Mouse (Mus musculus) embryonic facial prominence, embryonic 12.5 days (tissue): ENCODE data around the gene Clec4a2. TPM values are rescaled to one million over a fixed set of nuclear protein-coding genes. Genes with fewer than 3 reads are reported as not detected.
"Not testable (repeated sequence)": the region's sequence is repeated elsewhere in the genome, so short reads cannot be mapped to it uniquely, and the experiment has no call there.

Source experiments
- ATAC-seq: fragments of 200-750 bp; cut with Nextera tagmentation; 2 replicates; pipeline ENCODE4 v1.8.0; 2017; ENCODE audit not compliant: insufficient number of reproducible peaks, insufficient read depth, low FRiP score, low TSS enrichment
- H3K27ac ChIP-seq: fragments of 300-500 bp; sonication (generic); 2 replicates; pipeline ENCODE4 v1.5.1; 2016; ENCODE audit warnings: mild to moderate bottlenecking
- H3K27me3 ChIP-seq: fragments of 300-500 bp; sonication (generic); 2 replicates; pipeline ENCODE4 v1.6.1; 2016; ENCODE audit warnings: mild to moderate bottlenecking, moderate library complexity
- H3K36me3 ChIP-seq: fragments of 300-500 bp; sonication (generic); 2 replicates; pipeline ENCODE4 v1.6.1; 2016; ENCODE audit warnings: mild to moderate bottlenecking
- H3K4me1 ChIP-seq: fragments of 300-500 bp; sonication (generic); 2 replicates; pipeline ENCODE4 v1.6.1; 2016
- H3K4me2 ChIP-seq: fragments of 300-500 bp; sonication (generic); replicated peaks from 2 replicates; pipeline ENCODE4 v1.6.1; 2016; ENCODE audit warnings: mild to moderate bottlenecking, moderate library complexity
- H3K4me3 ChIP-seq: fragments of 300-500 bp; sonication (generic); 2 replicates; pipeline ENCODE4 v1.5.1; 2016; ENCODE audit warnings: mild to moderate bottlenecking
- H3K9ac ChIP-seq: fragments of 300-500 bp; sonication (generic); 2 replicates; pipeline ENCODE4 v1.6.1; 2016; ENCODE audit warnings: mild to moderate bottlenecking, moderate library complexity
- H3K9me3 ChIP-seq: fragments of 300-500 bp; sonication (generic); 2 replicates; pipeline ENCODE4 v1.6.1; 2016; ENCODE audit warnings: mild to moderate bottlenecking, moderate library complexity
- WGBS: fragments of 180-500 bp; shearing (Covaris S2); methylation state at CpG from one replicate; pipeline ENCODE4 v1.1.7; 2016; 5-methylcytosine and 5-hydroxymethylcytosine counted together
- polyA plus RNA-seq: library from polyadenylated mRNA; unstranded; fragments of >200 nt; fragmentation: Nextera tagmentation; extraction: Ambion mirVana; gene quantifications from 2 replicates; pipeline ENCODE4 v1.2.1, GENCODE M21; 2016

Gene Clec4a2
- 0.55 and 1.2 TPM in 2 replicates for polyA plus RNA-seq

- H3K27ac ChIP-seq, H3K4me1 ChIP-seq, H3K4me3 ChIP-seq, H3K9ac ChIP-seq, ATAC-seq, H3K36me3 ChIP-seq, H3K27me3 ChIP-seq, H3K4me2 ChIP-seq, H3K9me3 ChIP-seq: not testable (repeated sequence)
- 56% methylated on average over 1 of the region's 1 CpGs for WGBS
Observed at GRCm38 (mm10) chr6:123106128-123106527, at the start of gene Clec4a2. Gene Clec4a2, plus strand, starts transcription at chr6:123106428.

- Histone ChIP-seq H3K27ac (no peak overlapping the region), H3K4me2 (no peak overlapping the region), H3K27me3 (no peaks in the 10 kb centered on the region), H3K4me1 (no peaks in the 10 kb centered on the region), H3K36me3 (no peaks in the 10 kb centered on the region), H3K9ac (no peak overlapping the region), H3K9me3 (0 out of 2 replicates have a peak, but pooled peaks cover 3% of the 10 kb centered on the region), H3K4me3 (no peak overlapping the region)
- 92% methylated on average over 4 of the region's 4 CpGs for WGBS
- ATAC-seq, result no peak
Observed at GRCm38 (mm10) chr6:123095125-123095843, 10.9 kb upstream of the Clec4a2 start.

GRCm38 (mm10) chr6:123123195-123123594, 17.0 kb downstream of the Clec4a2 start:
- H3K9ac ChIP-seq, result no peak overlapping the region
- H3K9me3 ChIP-seq, result no peaks in the 10 kb centered on the region
- no peak overlapping the region for H3K4me2 ChIP-seq
- H3K4me3 ChIP-seq, result no peak overlapping the region
- no peaks in the 10 kb centered on the region for H3K27me3 ChIP-seq
- no peak for ATAC-seq
- H3K36me3 ChIP-seq, result no peaks in the 10 kb centered on the region
- H3K4me1 ChIP-seq, result no peaks in the 10 kb centered on the region
- no peak overlapping the region for H3K27ac ChIP-seq
- WGBS, result 72% methylated on average over 3 of the region's 3 CpGs

- H3K36me3 ChIP-seq, result no peaks in the 10 kb centered on the region
- WGBS, result 54% methylated on average over 1 of the region's 1 CpGs
- ATAC-seq, result no peak
- H3K4me1 ChIP-seq, result no peaks in the 10 kb centered on the region
- H3K4me3 ChIP-seq, result no peak overlapping the region
- H3K27me3 ChIP-seq, result no peaks in the 10 kb centered on the region
- H3K9me3 ChIP-seq, result no peaks in the 10 kb centered on the region
- no peak overlapping the region for H3K9ac ChIP-seq
- no peak overlapping the region for H3K27ac ChIP-seq
- H3K4me2 ChIP-seq, result no peak overlapping the region
Observed at GRCm38 (mm10) chr6:123127173-123127572, 20.9 kb downstream of the Clec4a2 start.

GRCm38 (mm10) chr6:123137766-123138526, 31.7 kb downstream of the Clec4a2 start:
- not testable (repeated sequence) for H3K27ac ChIP-seq, H3K9me3 ChIP-seq, H3K4me1 ChIP-seq, H3K4me3 ChIP-seq, ATAC-seq, H3K4me2 ChIP-seq, H3K36me3 ChIP-seq, H3K27me3 ChIP-seq, H3K9ac ChIP-seq
- 70% methylated on average over 29 of the region's 29 CpGs for WGBS

GRCm38 (mm10) chr6:123170106-123170505, 63.9 kb downstream of the Clec4a2 start:
- Histone ChIP-seq H3K27ac (no peak overlapping the region), H3K4me3 (no peak overlapping the region), H3K9me3 (no peaks in the 10 kb centered on the region), H3K36me3 (no peaks in the 10 kb centered on the region), H3K4me2 (no peak overlapping the region), H3K4me1 (no peaks in the 10 kb centered on the region), H3K9ac (no peak overlapping the region), H3K27me3 (no peaks in the 10 kb centered on the region)
- ATAC-seq, result no peak
- WGBS, result 58% methylated on average over 1 of the region's 1 CpGs

GRCm38 (mm10) chr6:123171040-123171439, 64.8 kb downstream of the Clec4a2 start:
- Histone ChIP-seq H3K27ac (no peak overlapping the region), H3K36me3 (no peaks in the 10 kb centered on the region), H3K4me1 (no peaks in the 10 kb centered on the region), H3K4me2 (no peak overlapping the region), H3K27me3 (no peaks in the 10 kb centered on the region), H3K9ac (no peak overlapping the region), H3K4me3 (no peak overlapping the region), H3K9me3 (no peaks in the 10 kb centered on the region)
- ATAC-seq, result no peak

GRCm38 (mm10) chr6:123172593-123172992, 66.4 kb downstream of the Clec4a2 start, which contains the start of gene Clec4b2:
Gene Clec4b2, plus strand, starts transcription at chr6:123172893.
- no peaks in the 10 kb centered on the region for H3K27me3 ChIP-seq
- WGBS, result 86% methylated on average over 4 of the region's 4 CpGs
- no peaks in the 10 kb centered on the region for H3K36me3 ChIP-seq
- no peak within 1 kb of the TSS for H3K4me2 ChIP-seq
- H3K4me3 ChIP-seq, result no peak within 1 kb of the TSS
- no peaks in the 10 kb centered on the region for H3K4me1 ChIP-seq
- H3K9me3 ChIP-seq, result no peaks in the 10 kb centered on the region
- no peak for ATAC-seq
- no peak within 1 kb of the TSS for H3K9ac ChIP-seq
- no peak within 1 kb of the TSS for H3K27ac ChIP-seq

- H3K9me3 ChIP-seq, result no peaks in the 10 kb centered on the region
- H3K36me3 ChIP-seq, result no peaks in the 10 kb centered on the region
- no peak overlapping the region for H3K4me3 ChIP-seq
- ATAC-seq, result no peak
- WGBS, result 72% methylated on average over 1 of the region's 1 CpGs
- H3K9ac ChIP-seq, result no peak overlapping the region
- H3K27ac ChIP-seq, result no peak overlapping the region
- H3K4me2 ChIP-seq, result no peak overlapping the region
- no peaks in the 10 kb centered on the region for H3K27me3 ChIP-seq
- H3K4me1 ChIP-seq, result no peaks in the 10 kb centered on the region
Observed at GRCm38 (mm10) chr6:123175549-123175948, 69.3 kb downstream of the Clec4a2 start.

- 69% methylated on average over 2 of the region's 2 CpGs for WGBS
- not testable (repeated sequence) for ATAC-seq
Observed at GRCm38 (mm10) chr6:123184862-123185261, 78.6 kb downstream of the Clec4a2 start.

More at GRCm38 (mm10) chr6:123184862-123185261, 78.6 kb downstream of the Clec4a2 start:
- not testable (repeated sequence) for H3K4me2 ChIP-seq, H3K4me1 ChIP-seq, H3K4me3 ChIP-seq, H3K27ac ChIP-seq, H3K27me3 ChIP-seq, H3K9me3 ChIP-seq, H3K9ac ChIP-seq, H3K36me3 ChIP-seq
